Mouse (Mus musculus) forebrain, embryonic 14.5 days (tissue): ENCODE data around the gene Olfr342. TPM values are rescaled to one million over a fixed set of nuclear protein-coding genes. Genes with fewer than 3 reads are reported as not detected.

Source experiments
- ATAC-seq: fragments of 200-750 bp; cut with Nextera tagmentation; 2 replicates; pipeline ENCODE4 v1.8.0; 2017; ENCODE audit warnings: mild to moderate bottlenecking, moderate library complexity
- DNase-seq: peaks from one replicate; pipeline ENCODE4 v3.0.0-alpha.2; 2015; ENCODE audit warnings: low spot score
- H3K27ac ChIP-seq: fragments of 300-500 bp; sonication (generic); 2 replicates; pipeline ENCODE4 v1.5.1; 2014; ENCODE audit warnings: low read depth, mild to moderate bottlenecking, control low read depth, low read length, moderate library complexity
- H3K27me3 ChIP-seq: fragments of 300-500 bp; sonication (generic); replicated peaks from 2 replicates; pipeline ENCODE4 v1.6.1; 2014; ENCODE audit warnings: low read length, control low read depth, mixed read lengths; ENCODE audit not compliant: control insufficient read depth, insufficient read depth
- H3K36me3 ChIP-seq: fragments of 300-500 bp; sonication (generic); 2 replicates; pipeline ENCODE4 v1.6.1; 2014; ENCODE audit warnings: low read length, control low read depth; ENCODE audit not compliant: control insufficient read depth, insufficient read depth
- H3K4me1 ChIP-seq: fragments of 300-500 bp; sonication (generic); 2 replicates; pipeline ENCODE4 v1.6.1; 2014; ENCODE audit warnings: antibody characterized with exemption, low read length, control low read depth; ENCODE audit not compliant: control insufficient read depth, insufficient read depth
- H3K4me2 ChIP-seq: fragments of 300-500 bp; sonication (generic); 2 replicates; pipeline ENCODE4 v1.6.1; 2014; ENCODE audit warnings: mild to moderate bottlenecking, control low read depth, low read length
- H3K4me3 ChIP-seq: fragments of 300-500 bp; sonication (generic); 2 replicates; pipeline ENCODE4 v1.5.1; 2014; ENCODE audit warnings: low read depth, low read length, control low read depth
- H3K9ac ChIP-seq: fragments of 300-500 bp; sonication (generic); 2 replicates; pipeline ENCODE4 v1.6.1; 2014; ENCODE audit warnings: mild to moderate bottlenecking, low read length, control low read depth, moderate library complexity
- H3K9me3 ChIP-seq: fragments of 300-500 bp; sonication (generic); replicated peaks from 2 replicates; pipeline ENCODE4 v1.6.1; 2016; ENCODE audit warnings: low read length, control low read depth, mixed read lengths; ENCODE audit not compliant: control insufficient read depth
- whole genome bisulfite sequencing: fragments of 180-500 bp; shearing (Covaris S2); extraction: QIAGEN DNeasy Blood & Tissue Kit; methylation state at CpG from one replicate; pipeline ENCODE4 v1.1.7; 2014; 5-methylcytosine and 5-hydroxymethylcytosine counted together
- polyA plus RNA-seq: library from polyadenylated mRNA; unstranded; fragments of >200 nt; fragmentation: Nextera tagmentation; extraction: Ambion mirVana; gene quantifications from 2 replicates; pipeline ENCODE4 v1.2.1, GENCODE M21; 2014

Olfr342 gene
- polyA plus RNA-seq, result not detected in 2 replicates

- no peak within 1 kb of the TSS for H3K4me2 ChIP-seq
- no peak within 1 kb of the TSS for H3K27ac ChIP-seq
- no peaks in the 10 kb centered on the region for H3K4me1 ChIP-seq
- ATAC-seq, result no peak
- no peak within 1 kb of the TSS for H3K9ac ChIP-seq
- 66% methylated on average over 3 of the region's 3 CpGs for WGBS
- H3K4me3 ChIP-seq, result no peak within 1 kb of the TSS
- H3K27me3 ChIP-seq, result no peaks in the 10 kb centered on the region
- no peak for DNase-seq
- H3K36me3 ChIP-seq, result no peaks in the 10 kb centered on the region
- H3K9me3 ChIP-seq, result 0 out of 2 replicates have a peak, but pooled peaks cover 2% of the 10 kb centered on the region
Measured at GRCm38 (mm10) chr2:36524698-36525097, at the start of gene Olfr342. TSS of gene Olfr342 (plus strand) at chr2:36524998.

- Histone ChIP-seq H3K27me3 (no peaks in the 10 kb centered on the region), H3K9ac (no peak within 1 kb of the TSS), H3K4me1 (no peaks in the 10 kb centered on the region), H3K9me3 (0 out of 2 replicates have a peak, but pooled peaks cover 2% of the 10 kb centered on the region), H3K4me2 (no peak within 1 kb of the TSS), H3K4me3 (no peak within 1 kb of the TSS), H3K27ac (no peak within 1 kb of the TSS), H3K36me3 (no peaks in the 10 kb centered on the region)
- no peak for ATAC-seq
- DNase-seq, result no peak
Measured at GRCm38 (mm10) chr2:36482368-36482767, 42.4 kb upstream of the Olfr342 start, which contains the start of gene Olfr341. TSS of gene Olfr341 (minus strand) at chr2:36482468.

- Histone ChIP-seq H3K36me3 (no peaks in the 10 kb centered on the region), H3K4me1 (no peaks in the 10 kb centered on the region), H3K27me3 (no peaks in the 10 kb centered on the region), H3K9ac (no peak overlapping the region), H3K27ac (no peak overlapping the region), H3K4me2 (no peak overlapping the region), H3K9me3 (peaks cover 10% of the 10 kb centered on the region; the same call in 1 of the 2 replicates), H3K4me3 (no peak overlapping the region)
- no peak for DNase-seq
- ATAC-seq, result no peak
Measured at GRCm38 (mm10) chr2:36565156-36565555, 40.4 kb downstream of the Olfr342 start.

GRCm38 (mm10) chr2:36566362-36566761 lies 41.6 kb downstream of the Olfr342 start, which contains the start of gene Olfr344:
TSS of gene Olfr344 (plus strand) at chr2:36566662.
- Histone ChIP-seq H3K4me3 (no peak within 1 kb of the TSS), H3K4me1 (no peaks in the 10 kb centered on the region), H3K27me3 (no peaks in the 10 kb centered on the region), H3K36me3 (no peaks in the 10 kb centered on the region), H3K9me3 (peaks cover 10% of the 10 kb centered on the region; the same call in 1 of the 2 replicates), H3K27ac (no peak within 1 kb of the TSS), H3K4me2 (no peak within 1 kb of the TSS), H3K9ac (no peak within 1 kb of the TSS)
- WGBS, result 84% methylated on average over 1 of the region's 1 CpGs
- no peak for ATAC-seq
- no peak for DNase-seq

- Histone ChIP-seq H3K9ac (no peak overlapping the region), H3K9me3 (peaks cover 10% of the 10 kb centered on the region; the same call in 1 of the 2 replicates), H3K36me3 (no peaks in the 10 kb centered on the region), H3K27ac (no peak overlapping the region), H3K27me3 (no peaks in the 10 kb centered on the region), H3K4me1 (no peaks in the 10 kb centered on the region), H3K4me2 (no peak overlapping the region), H3K4me3 (no peak overlapping the region)
- DNase-seq, result no peak
- no peak for ATAC-seq
Measured at GRCm38 (mm10) chr2:36567022-36567421, 42.2 kb downstream of the Olfr342 start.

- ATAC-seq (no peak), DNase-seq (no peak)
- no peaks in the 10 kb centered on the region for H3K36me3 ChIP-seq
- no peaks in the 10 kb centered on the region for H3K4me1 ChIP-seq
- H3K4me3 ChIP-seq, result no peak overlapping the region
- H3K9me3 ChIP-seq, result peaks cover 10% of the 10 kb centered on the region; the same call in 1 of the 2 replicates
- 93% methylated on average over 3 of the region's 3 CpGs for WGBS
- H3K27ac ChIP-seq, result no peak overlapping the region
- no peak overlapping the region for H3K9ac ChIP-seq
- H3K27me3 ChIP-seq, result no peaks in the 10 kb centered on the region
- no peak overlapping the region for H3K4me2 ChIP-seq
Measured at GRCm38 (mm10) chr2:36567845-36568244, 43.0 kb downstream of the Olfr342 start.

Other genes starting within 250 kb of the Olfr342 start
- gene Olfr338, start 151.5 kb upstream of the Olfr342 start, polyA plus RNA-seq, result not detected in 2 replicates
- gene Olfr339, start 106.1 kb upstream of the Olfr342 start, polyA plus RNA-seq, result not detected in 2 replicates
- not detected in 2 replicates for gene Olfr340, start 72.4 kb upstream of the Olfr342 start, polyA plus RNA-seq
- gene Olfr341, start 42.5 kb upstream of the Olfr342 start, polyA plus RNA-seq, result not detected in 2 replicates
- not detected in 2 replicates for gene Olfr344, start 41.7 kb downstream of the Olfr342 start, polyA plus RNA-seq
- gene Olfr345, start 115.0 kb downstream of the Olfr342 start, polyA plus RNA-seq, result not detected in 2 replicates
- gene Olfr346, start 160.8 kb downstream of the Olfr342 start, polyA plus RNA-seq, result not detected in 2 replicates
- gene Olfr347, start 206.9 kb downstream of the Olfr342 start, polyA plus RNA-seq, result not detected in 2 replicates